Mouse (Mus musculus) urinary bladder, postnatal 10 days (tissue): ENCODE measurements around the gene Sorcs2.

ENCODE experiments used
- DNase-seq: peaks from one replicate; pipeline ENCODE4 v3.0.0; 2022; ENCODE audit warnings: low spot score

Gene Sorcs2

DNA sequence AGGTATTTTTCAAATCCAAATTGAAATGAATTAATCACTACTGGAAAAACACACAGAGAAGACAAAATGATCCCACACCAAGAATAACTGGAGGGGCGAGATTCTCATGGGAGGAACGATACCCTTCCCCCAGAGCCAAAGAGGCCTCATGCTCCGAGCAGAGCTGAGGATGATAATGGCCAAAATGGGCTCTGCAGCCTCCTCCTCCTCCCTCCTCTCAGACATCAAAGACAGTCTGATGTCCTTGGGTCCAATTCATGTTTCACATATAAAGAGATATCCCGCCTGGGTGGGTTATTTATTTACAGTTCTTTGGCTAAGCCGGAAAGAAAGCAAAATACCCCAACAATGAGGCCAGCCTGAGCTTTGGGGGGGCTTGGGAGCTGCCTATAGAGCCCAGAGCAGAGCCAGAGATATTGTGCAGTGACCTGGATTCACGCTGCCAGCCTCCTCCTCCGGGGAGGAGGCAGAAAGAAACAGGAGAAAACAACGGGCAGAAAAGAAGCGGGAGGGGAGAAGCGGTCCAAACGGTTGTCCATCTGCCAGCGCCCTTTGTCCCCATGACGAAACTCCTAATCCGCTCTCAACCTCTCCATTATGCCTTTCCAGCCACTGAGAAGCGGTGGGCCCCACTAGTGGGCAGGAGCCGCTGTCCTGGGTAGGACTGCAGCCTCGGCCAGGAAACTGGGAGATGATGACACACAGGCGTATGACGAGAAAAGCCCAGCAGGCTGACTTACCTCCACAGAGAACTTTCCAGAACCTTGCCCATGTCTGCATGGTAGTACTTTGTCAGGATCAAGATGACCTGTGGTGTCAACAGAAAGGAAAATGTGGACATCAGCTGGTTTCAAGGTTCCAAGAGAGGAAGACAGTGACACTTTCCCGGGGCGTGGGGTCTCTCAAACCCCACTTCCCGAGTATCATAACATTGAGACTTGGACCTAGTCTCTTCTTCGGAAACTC is 169.3 kb downstream of the Sorcs2 start:
- no peak for DNase-seq

DNA sequence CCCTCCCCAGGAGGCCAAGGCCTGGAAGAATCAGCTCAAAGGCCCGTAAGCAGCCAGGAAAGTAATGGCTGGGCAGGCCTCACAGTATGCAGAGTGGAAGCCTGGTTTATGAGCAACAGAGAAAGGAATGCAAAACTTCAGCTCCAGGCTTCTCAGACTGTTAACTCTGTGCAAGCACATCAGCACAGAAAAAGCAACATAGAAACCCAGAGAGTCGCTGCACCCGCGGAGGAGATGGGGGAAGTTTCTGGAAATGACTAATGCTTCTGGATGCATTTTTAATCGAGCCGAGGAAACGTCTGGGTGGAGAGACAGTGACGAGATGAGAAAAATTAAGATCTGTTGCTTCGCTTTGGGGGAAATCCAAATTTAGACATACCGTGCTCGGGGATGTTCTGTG is 171.6 kb downstream of the Sorcs2 start:
- DNase-seq = no peak

DNA sequence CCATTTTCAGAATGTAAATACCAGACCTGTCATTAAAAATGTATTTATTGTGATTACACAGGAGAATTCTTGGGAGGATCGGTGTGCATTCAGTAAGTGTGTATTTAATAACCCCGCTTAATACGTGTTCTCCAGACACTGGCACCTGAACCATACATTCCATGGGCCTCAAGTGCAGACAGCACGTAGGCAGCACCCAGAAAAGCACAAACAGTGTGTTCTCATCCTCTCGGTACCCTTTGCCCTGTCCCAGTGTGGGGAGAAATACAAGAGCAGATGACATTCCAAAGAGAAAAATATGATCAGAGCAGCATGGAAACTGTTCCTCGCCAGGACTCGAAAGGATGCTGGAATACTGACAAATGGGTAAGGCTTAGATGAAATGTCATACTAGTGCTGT is 172.1 kb downstream of the Sorcs2 start:
- DNase-seq = no peak

DNA sequence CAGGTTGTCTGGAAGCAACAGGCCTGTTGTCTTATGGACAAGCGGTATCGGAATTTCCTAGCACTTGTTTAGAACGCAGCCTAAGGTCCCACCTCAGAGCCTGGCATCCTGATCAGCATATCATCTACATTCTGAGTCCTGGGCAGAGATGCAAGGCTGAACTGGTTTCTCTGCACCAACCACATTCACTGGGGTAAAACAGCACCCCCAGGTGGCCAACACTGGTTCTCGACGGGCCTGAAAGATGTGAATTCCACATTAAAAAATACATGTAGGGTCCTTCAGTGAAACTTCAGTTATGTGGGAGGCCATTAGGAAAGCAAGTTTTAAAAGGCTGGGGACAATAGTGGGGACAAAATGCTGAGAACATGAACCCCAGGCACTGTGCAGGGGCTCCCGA is 174.2 kb downstream of the Sorcs2 start:
- no peak for DNase-seq

DNA sequence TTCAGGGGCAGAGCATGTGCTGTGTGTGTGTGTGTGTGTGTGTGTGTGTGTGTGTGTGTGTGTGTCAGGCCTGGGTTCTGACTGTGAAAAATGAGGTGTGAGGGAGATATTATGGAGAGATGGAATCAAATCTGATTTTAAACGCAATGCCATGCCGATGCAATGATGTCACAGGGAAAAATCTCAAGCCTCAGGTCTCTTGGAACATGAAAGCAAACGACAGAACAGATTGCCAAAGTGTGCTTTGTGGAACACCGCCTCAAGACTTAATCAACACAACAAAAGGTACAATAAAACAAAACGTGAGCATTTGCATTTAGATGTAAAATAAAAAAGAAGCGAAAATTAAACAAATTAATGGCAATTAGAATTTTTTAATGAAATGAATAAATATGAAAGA is 177.3 kb downstream of the Sorcs2 start:
- DNase-seq = no peak

DNA sequence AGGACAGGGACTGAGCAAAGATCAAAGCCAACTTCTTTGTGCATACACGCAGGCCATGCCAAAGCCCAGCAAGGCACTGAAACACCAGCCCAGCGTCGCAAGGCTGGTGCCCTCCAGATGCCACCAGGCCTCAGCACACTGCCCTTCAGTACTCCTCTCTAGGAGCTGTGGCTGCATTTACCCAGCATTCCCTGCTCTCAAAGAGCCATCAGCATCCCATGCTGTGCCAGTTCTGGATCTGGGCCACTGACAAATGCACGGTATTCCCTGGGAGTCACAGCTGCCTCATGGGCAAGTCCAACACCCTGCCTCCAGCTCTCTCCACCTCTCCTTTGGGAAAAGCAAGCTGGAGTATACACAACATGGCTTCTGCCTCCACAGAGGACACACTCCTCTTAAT is 177.8 kb downstream of the Sorcs2 start:
- DNase-seq = no peak

DNA sequence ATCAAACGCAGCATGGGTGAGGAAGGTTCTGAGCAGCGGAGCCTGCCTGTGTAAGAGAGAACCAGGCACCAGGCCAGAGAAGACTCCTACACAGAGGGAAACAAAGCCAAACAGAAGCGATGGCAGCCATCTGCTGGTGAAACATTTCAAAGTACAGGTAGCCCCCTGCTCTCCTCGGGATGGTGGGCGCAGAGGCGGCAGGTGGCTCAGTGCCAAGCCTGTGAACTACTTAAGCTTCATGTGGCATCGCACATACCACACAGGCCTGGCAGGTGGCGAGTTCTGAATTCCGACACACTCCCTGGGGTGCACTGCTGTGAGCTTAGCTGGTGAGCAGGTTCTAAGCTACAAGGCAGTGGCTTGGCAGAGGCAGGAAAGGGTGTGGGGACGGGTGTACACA is 184.6 kb downstream of the Sorcs2 start:
- no peak for DNase-seq

DNA sequence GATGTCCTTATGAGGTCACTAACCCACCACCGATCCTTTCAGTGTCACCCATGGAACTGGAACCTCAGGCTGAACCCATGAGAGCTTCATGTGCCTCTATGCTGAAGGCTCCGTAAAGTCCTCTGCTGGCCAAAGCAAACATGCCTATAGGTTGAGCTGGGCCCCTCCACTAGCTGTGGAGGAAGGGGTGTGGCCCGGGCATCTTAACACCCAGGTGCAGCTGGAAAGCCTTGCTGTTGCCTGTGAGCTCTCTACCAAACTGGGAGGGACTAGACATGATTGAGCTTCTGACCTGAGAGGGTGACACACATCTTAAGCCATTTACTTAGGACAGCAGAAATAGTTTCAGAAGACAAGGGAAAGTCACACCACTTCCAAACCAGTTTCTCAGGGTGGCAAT is 189.1 kb downstream of the Sorcs2 start:
- DNase-seq = no peak

DNA sequence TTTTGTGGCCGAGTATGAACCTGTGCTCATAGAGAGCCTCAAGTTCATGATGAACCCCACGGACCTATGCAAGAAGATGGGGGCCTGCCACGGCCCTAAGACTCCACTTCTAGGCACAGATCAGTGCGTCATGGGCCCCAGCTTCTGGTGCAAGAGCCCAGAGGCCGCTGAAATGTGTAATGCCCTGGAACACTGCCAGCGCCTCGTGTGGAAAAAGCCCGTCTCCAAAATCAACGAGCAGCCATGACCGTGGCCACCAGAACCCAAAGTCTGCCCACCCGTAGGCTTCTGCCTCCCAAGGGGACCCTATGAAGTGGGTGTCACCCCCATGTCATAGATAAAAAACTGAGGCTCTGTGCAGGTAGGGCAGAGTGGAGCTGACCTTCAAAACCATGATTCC is 192.5 kb downstream of the Sorcs2 start:
- no peak for DNase-seq

DNA sequence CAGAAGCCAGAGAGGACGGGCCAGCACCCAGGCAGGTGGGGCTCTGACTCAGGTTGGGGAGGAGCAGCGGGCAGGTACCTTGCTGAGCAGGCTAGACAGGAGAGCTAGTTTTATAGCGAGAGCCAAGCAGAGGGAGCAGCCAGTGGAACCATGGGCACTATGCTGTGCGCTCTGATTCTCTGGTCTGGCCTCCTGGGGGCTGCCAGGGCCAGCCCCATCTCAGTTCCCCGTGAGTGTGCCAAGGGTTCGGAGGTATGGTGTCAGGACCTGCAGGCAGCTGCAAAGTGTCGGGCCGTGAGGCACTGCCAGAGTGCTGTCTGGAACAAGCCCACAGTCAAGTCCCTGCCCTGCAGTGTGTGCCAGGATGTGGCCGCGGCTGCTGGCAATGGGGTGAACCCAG is 194.0 kb downstream of the Sorcs2 start, which contains the start of gene Psapl1:
TSS of gene Psapl1 (plus strand) at position 106 of the 400 bp plus-strand sequence.
- DNase-seq = no peak

DNA sequence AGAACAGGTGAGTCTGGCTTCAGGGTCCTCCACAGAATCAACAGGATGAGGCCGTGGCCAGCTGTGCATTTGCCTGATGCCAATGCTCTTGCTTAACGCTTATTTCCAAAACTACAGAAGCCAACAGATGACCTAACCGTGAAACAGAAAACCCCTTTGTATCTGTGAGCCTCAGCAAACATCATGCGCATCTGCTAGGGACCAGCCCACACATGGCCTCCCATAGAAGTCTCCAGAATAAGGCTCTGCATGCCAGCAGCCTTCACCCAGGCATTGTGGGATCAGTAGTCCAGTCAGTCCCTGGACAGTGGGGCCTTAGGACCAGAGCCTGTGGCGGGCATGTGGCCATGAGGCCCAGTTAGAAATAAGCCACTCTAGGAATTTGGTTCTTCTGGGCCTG is 194.5 kb downstream of the Sorcs2 start:
- no peak for DNase-seq

DNA sequence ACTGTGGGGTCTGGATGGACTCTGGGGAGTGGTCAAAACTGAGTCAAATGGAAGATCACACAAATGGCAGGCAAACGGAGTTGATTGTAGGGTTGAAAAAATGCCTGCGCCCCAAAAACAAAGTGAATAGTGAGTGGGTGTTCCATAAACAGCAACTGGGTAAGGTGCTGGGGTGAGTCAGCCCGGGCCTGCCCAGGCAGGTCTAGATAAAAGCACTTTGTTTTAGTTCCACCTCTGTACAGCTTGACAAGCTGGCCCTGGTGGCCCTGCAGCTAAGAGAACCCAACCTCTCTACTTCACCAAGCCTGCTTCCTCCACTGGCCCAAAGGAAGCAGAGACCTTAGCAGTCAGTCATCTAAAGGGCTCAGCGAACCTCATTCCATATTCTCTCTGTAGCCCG is 195.2 kb downstream of the Sorcs2 start:
- no peak for DNase-seq

DNA sequence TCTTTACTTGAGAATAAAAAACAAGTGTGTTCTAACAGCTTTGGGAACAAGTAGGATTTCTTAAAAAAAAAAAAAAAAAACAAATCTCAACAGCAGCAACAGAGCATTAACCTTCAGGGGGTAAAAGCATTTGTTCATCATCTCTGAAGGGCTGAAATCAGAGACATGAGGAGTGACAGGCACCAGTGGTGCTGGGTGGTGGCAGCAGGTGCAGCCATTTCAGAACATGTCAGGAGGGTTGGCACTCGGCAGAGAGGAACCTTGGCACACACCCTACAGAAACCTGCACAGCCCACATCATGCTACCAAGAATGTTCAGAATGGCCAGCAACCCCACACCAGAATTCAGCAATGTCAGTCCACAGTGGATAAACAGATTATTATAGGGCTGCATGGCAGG is 198.4 kb downstream of the Sorcs2 start:
- no peak for DNase-seq

DNA sequence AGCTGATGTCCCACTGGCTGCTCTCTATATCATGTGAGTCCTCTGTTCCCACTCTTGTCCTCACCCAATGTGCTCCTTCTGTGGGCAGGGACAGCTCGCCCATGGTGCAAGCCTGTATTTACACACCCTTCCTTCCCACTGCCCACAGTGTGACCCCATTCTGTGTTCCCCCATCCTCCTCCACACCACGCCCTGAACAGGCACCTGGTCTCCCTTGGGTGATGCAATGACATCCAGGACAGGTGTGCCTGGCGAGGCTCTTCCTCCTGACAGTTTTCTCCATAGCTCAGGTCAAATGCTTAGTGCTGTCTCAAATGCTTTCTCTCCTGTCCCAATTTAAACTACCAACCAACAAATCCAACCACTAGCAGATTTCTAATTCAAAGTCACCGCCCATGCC is 202.5 kb downstream of the Sorcs2 start:
- DNase-seq = no peak

DNA sequence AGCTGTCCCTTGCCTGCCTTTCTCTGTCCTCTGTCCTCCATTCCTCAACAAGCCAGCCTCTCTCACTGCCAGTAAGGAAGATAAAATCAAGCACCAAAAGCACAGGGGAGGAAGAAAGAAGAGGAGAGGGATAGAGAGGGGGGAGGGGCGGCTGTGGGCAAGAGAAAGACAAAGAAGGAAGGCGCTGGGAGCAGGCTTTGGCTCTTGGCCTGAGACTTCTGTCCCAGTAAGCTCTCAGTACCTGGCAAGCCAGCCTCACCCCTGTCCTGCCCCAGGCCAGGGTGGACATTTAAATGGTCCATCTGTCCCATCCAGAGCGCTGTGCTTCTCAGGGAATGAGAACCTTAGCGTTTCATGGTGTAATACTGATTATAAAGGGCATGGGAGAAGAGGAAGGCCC is 203.3 kb downstream of the Sorcs2 start:
- DNase-seq = no peak

DNA sequence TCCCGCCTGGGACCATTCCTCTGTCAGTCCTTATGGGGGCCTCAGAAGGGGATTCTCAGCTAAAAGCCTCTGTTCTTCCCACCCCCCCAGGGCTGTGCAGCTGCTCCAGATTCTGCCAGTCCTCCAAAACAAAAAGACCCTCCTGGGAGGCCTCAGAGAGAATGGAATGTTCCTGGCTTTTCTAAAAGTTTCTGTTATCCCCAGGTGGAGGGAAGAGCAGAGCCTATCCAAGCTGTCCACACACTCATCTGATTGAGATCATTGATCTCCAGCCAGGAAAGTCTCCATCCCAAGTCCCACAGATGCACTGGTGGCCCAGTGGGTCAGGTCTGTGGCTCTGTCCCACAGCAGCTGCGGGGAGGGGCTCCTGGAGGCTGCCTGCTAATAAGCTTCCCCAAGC is 205.3 kb downstream of the Sorcs2 start:
- no peak for DNase-seq

DNA sequence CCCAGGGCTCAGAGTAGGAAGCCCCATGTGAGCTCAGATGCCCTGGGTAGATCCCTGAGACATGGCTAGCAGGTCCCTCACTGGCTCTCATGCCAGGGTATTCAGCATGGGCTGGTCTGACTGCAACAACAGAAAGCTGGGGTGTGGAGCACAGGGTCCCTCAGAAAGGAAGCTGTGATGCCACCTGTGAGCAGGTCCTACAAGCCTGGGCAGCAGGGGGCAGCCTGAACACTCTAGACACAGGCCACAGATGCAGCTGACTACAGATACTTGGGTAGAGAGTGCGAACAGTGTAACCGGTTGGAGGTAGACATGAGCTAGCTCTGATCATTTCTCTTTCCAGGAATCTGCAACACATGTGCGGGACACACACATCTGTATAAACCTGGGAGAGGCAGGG is 206.1 kb downstream of the Sorcs2 start:
- no peak for DNase-seq

DNA sequence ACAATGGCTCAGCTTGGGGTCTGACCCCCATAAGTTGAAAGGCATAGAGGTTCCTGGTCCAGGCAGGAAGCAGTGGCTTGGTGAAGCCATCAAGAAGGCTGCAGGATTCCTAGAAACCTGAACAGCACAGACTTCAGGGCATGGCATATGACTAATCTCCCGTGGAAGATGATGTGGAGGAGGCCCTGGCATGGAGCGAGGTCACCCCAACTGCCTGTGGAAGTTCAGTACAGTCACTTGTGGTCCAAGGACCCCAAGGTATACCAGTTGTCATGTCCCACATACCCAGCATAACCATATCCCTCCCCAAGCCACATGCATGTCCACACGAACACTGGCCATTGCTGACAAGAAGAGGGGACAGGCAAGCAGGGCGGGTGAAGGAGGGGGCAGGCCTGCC is 206.7 kb downstream of the Sorcs2 start:
- no peak for DNase-seq

DNA sequence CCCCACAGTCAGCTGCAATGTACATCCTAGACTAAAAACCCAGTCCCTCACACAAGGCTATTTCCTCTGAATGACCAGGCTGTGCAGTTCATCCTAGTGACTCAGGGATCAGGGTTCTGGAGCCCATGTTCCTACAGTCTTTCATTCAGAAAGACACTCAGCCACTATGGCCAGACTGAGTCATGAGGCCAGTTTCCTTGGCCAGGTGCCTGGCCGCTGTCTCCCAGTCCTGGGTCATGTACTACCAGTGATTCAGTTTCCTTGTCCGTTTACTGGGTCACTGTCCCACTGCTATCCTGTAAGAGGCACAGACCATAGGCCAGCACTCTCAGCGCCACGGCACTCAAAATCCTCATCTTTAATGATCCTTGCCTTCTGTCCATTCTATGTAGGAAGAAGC is 209.6 kb downstream of the Sorcs2 start:
- DNase-seq = no peak

DNA sequence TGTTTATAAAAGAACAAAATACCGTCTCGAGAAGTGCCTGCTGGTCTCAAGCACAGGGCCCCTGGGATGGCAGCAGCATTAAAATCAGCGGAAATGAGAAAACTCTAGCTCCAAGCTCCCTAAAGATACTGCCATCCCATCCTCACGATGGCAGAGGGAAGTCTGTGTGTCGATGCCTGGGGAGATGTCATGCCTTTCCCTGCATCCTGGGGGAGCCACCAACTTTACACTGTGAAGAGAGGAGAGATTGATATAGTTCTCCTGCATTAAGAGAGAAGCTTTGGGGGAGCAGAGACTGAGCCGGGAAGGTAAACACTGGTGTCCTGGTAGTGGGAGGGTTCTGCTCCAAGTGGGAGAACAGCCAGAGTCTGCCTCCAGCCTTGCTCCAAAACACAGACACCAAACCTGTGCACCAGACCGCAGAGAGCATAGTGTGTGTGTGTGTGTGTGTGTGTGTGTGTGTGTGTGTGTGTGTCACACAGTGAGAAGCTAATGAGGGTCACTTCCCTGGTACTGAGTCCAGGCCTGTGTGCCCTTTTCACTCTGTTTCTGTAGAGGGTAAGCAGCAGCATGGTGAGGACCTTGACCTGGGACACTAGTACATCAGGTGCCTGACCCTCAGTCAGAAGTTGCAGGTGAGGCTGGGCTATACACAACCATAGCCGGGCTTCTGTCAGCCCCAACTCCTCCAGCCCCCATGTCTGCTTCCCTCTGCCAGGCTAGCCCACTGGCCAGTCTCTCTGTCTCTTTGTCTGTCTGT is 211.5 kb downstream of the Sorcs2 start:
- DNase-seq = no peak

DNA sequence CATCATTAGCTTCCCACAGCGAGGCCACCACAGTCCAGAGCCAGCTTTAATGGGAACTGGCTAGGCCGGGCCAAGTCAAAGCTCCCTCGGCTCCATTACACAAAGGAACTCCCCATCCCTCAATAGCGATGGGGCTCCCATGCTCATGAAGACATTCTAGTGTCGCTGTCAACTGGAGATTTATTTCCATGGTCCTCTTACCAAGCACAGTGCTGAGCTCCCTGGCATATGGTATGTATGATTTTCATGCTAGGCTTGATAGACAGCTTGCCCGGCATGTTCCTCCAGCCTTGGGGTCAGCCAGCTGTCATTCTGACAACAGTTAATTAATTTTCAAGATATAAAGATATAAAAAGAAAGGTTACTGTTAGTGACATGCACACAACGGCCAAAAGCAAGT is 215.6 kb downstream of the Sorcs2 start:
- DNase-seq = no peak

DNA sequence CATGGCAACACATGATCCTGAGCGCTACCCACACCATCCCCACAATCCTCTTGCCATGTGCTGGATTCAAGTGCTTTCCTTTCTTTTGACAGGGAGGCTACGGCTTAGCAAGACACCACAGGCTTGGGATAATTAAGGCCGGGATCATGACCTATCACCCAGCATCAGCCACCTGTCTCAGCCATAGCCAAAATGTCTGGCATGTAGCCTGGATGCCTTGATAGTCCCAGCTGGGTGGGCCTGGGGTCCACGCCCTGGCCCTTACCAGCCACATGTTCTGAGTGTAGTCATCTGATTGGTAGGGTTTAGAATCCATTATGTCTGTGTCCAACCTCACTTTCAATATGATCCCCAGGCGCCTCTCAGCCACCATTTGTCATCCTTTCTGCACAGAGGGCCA is 218.2 kb downstream of the Sorcs2 start:
- no peak for DNase-seq

DNA sequence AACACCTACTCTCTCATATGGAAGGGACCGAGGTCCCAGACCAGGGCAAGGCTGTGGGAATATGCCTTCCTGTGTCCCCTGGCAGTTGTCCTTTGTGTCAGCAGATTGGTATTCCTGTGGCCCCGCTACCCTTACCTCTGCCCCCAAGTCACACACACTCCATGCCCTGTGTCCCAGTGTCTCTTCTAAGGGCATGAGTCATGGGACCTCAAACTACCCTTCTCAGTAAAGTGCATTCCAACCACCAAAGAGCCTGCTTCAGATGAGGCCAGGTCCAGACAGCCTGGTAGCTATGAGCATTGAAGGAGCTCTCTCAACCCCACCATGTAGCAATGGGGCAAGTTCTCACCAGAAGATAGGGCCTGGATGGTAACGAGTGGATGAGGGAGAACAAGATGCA is 219.2 kb downstream of the Sorcs2 start:
- DNase-seq = no peak
